Mouse (Mus musculus) neural tube, embryonic 15.5 days (tissue): Measurements from ENCODE around the gene Commd2. TPM values are rescaled to one million over a fixed set of nuclear protein-coding genes. Genes with fewer than 3 reads are reported as not detected.

ENCODE experiments used
- ATAC-seq: fragments of 200-750 bp; cut with Nextera tagmentation; 2 replicates; pipeline ENCODE4 v1.8.0; 2017; ENCODE audit warnings: mild to moderate bottlenecking, moderate TSS enrichment, moderate library complexity; ENCODE audit not compliant: low FRiP score
- H3K27ac ChIP-seq: fragments of 300-500 bp; sonication (generic); replicated peaks from 2 replicates; pipeline ENCODE4 v1.5.1; 2015; ENCODE audit warnings: mild to moderate bottlenecking, inconsistent platforms
- H3K27me3 ChIP-seq: fragments of 300-500 bp; sonication (generic); replicated peaks from 2 replicates; pipeline ENCODE4 v1.6.1; 2015; ENCODE audit warnings: inconsistent platforms
- H3K36me3 ChIP-seq: fragments of 300-500 bp; sonication (generic); 2 replicates; pipeline ENCODE4 v1.6.1; 2015; ENCODE audit warnings: inconsistent platforms
- H3K4me1 ChIP-seq: fragments of 300-500 bp; sonication (generic); 2 replicates; pipeline ENCODE4 v1.6.1; 2015; ENCODE audit warnings: inconsistent platforms
- H3K4me2 ChIP-seq: fragments of 300-500 bp; sonication (generic); 2 replicates; pipeline ENCODE4 v1.6.1; 2015; ENCODE audit warnings: inconsistent platforms, mild to moderate bottlenecking, moderate library complexity
- H3K4me3 ChIP-seq: fragments of 300-500 bp; sonication (generic); replicated peaks from 2 replicates; pipeline ENCODE4 v1.5.1; 2015; ENCODE audit warnings: mild to moderate bottlenecking, inconsistent platforms
- H3K9ac ChIP-seq: fragments of 300-500 bp; sonication (generic); replicated peaks from 2 replicates; pipeline ENCODE4 v1.6.1; 2015; ENCODE audit warnings: mild to moderate bottlenecking, inconsistent platforms
- H3K9me3 ChIP-seq: fragments of 300-500 bp; sonication (generic); replicated peaks from 2 replicates; pipeline ENCODE4 v1.6.1; 2016; ENCODE audit warnings: inconsistent platforms
- WGBS: fragments of 180-500 bp; shearing (Covaris S2); methylation state at CpG from one replicate; pipeline ENCODE4 v1.1.7; 2015; ENCODE audit warnings: mixed read lengths; 5-methylcytosine and 5-hydroxymethylcytosine counted together
- microRNA-seq: library from miRNA; unstranded; fragments of <30 nt; microRNA quantifications from one replicate; pipeline ENCODE4, GENCODE M21; 2017
- polyA plus RNA-seq: library from polyadenylated mRNA; unstranded; fragments of >200 nt; fragmentation: Nextera tagmentation; extraction: Ambion mirVana; gene quantifications from 2 replicates; pipeline ENCODE4 v1.2.1, GENCODE M21; 2015

Gene Commd2
- polyA plus RNA-seq, 1 experiment from 2014 or later, result 64.6 TPM

DNA sequence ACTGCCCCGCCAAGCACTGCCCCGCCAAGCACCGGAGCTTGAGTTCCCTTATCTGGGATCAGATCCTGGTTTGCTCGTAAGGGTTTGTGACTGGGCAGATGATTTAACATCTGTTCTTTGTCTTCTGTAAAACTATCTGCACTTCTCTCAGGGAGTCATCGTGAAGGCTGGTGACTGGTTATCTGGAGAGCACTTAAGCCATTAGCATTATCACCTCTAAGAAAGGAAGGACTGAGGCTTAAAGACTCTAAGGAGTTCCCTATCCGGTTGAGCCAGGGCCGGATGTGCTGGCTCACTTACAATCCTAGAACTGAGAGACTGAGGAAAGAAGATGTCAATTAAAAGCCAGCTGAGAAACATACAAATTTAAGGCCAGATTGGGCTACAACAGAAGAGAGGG is 39.7 kb downstream of the Commd2 start:
- no peak overlapping the region for H3K4me3 ChIP-seq
- ATAC-seq, result no peak
- H3K27me3 ChIP-seq, result no peaks in the 10 kb centered on the region
- H3K4me1 ChIP-seq, result no peaks in the 10 kb centered on the region
- H3K9me3 ChIP-seq, result no peaks in the 10 kb centered on the region
- H3K27ac ChIP-seq, result no peak overlapping the region
- 77% methylated on average over 7 of the region's 7 CpGs for WGBS
- H3K4me2 ChIP-seq, result no peak overlapping the region
- H3K36me3 ChIP-seq, result no peaks in the 10 kb centered on the region
- no peak overlapping the region for H3K9ac ChIP-seq

GRCm38 (mm10) chr3:57604618-57605015 is 46.9 kb downstream of the Commd2 start:
- Histone ChIP-seq H3K4me3 (no peak overlapping the region), H3K4me2 (no peak overlapping the region), H3K36me3 (no peaks in the 10 kb centered on the region), H3K4me1 (no peaks in the 10 kb centered on the region), H3K9me3 (no peaks in the 10 kb centered on the region), H3K27me3 (no peaks in the 10 kb centered on the region), H3K9ac (no peak overlapping the region), H3K27ac (no peak overlapping the region)
- no peak for ATAC-seq
- WGBS, result 47% methylated on average over 1 of the region's 1 CpGs

DNA sequence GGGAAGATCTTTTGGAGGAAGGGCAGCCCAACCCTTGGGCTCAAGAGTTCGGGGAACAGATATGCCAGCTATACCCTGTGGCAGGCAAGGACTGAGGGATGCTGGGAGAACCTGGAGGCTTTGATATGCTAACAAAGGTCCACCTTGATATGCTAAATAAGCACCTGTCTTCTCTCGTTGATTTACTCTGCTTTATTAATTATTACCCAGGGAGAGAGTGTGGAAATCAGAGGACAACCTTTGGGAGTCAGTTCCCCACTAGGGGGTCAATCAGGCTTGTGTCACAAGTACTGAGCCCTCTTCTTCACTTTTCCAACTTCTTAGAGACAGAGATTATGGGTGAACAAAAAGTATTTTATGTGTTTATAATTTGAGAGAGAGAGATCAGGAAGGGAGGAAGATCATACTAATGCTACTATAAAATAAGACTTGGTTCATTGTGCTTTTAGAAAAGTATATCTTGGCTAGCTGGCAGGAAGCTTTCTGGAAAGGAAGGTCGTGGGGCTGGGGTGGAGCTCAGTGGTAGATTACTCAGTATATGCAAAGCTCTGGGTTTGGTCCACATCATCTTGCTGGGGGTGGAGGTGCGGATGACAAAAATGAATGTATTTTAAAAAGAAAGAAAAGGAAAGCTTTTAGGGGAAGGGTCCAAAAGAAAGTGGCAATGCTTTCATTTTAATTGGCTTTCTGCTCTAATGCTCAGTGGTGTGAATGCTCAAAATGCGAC is 47.5 kb downstream of the Commd2 start:
- no peak for ATAC-seq
- no peak overlapping the region for H3K9ac ChIP-seq
- H3K9me3 ChIP-seq, result no peaks in the 10 kb centered on the region
- H3K27ac ChIP-seq, result no peak overlapping the region
- 71% methylated on average over 5 of the region's 5 CpGs for WGBS
- H3K27me3 ChIP-seq, result no peaks in the 10 kb centered on the region
- no peaks in the 10 kb centered on the region for H3K4me1 ChIP-seq
- no peaks in the 10 kb centered on the region for H3K36me3 ChIP-seq
- H3K4me3 ChIP-seq, result no peak overlapping the region
- H3K4me2 ChIP-seq, result no peak overlapping the region

DNA sequence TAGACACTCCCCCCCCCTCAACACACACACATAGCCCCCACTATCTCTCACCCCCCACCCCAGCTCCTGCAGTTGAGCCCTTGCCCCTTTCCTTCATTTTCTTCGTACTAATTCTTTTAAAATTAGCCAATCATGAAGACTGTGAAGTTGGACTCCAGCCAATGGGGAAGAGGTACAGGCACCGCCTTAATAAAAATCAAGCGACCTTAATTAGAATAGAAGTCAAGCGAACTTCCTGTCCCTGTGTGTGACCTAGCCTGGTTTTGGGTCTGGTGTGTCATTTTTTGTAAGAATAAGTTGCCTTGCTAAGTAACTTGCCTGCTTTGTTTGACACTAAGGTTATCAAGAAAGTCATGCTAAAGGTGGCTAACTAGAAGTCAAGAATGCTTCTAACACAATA is 48.9 kb downstream of the Commd2 start:
- H3K4me2 ChIP-seq, result no peak overlapping the region
- no peak for ATAC-seq
- WGBS, result 83% methylated on average over 4 of the region's 4 CpGs

GRCm38 (mm10) chr3:57596566-57596965 is 54.9 kb downstream of the Commd2 start:
- Histone ChIP-seq H3K36me3 (no peaks in the 10 kb centered on the region), H3K9ac (no peak overlapping the region), H3K4me3 (no peak overlapping the region), H3K4me2 (no peak overlapping the region), H3K27ac (no peak overlapping the region), H3K27me3 (no peaks in the 10 kb centered on the region), H3K9me3 (no peaks in the 10 kb centered on the region), H3K4me1 (no peaks in the 10 kb centered on the region)
- 84% methylated on average over 7 of the region's 7 CpGs for WGBS
- no peak for ATAC-seq

More for the DNA sequence above, 48.9 kb downstream of the Commd2 start:
- no peak overlapping the region for H3K27ac ChIP-seq
- H3K4me3 ChIP-seq, result no peak overlapping the region
- no peaks in the 10 kb centered on the region for H3K9me3 ChIP-seq
- H3K27me3 ChIP-seq, result no peaks in the 10 kb centered on the region
- H3K9ac ChIP-seq, result no peak overlapping the region
- no peaks in the 10 kb centered on the region for H3K36me3 ChIP-seq
- H3K4me1 ChIP-seq, result no peaks in the 10 kb centered on the region

DNA sequence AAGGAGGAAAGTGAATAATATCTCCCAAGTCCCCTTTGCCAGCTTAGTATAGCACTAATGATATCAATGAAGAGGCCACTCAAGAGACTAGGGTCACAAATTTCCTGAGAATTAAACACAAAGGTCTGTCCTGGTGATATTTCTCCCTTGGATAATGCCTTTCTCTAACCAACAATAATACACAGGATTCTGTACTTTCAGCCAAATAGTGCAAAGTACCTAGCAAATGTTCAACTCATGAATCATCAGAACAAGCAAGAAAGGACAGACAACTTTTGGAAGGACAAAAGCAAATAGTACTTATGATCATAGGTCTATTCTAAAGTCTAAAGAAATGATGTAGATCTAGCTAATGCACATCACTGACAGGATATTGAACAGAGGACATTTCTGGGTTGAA is 56.0 kb downstream of the Commd2 start:
- no peaks in the 10 kb centered on the region for H3K9me3 ChIP-seq
- no peak overlapping the region for H3K4me2 ChIP-seq
- no peak overlapping the region for H3K27ac ChIP-seq
- no peaks in the 10 kb centered on the region for H3K4me1 ChIP-seq
- H3K27me3 ChIP-seq, result no peaks in the 10 kb centered on the region
- no peak overlapping the region for H3K9ac ChIP-seq
- ATAC-seq, result no peak
- no peak overlapping the region for H3K4me3 ChIP-seq
- no peaks in the 10 kb centered on the region for H3K36me3 ChIP-seq

Small RNA genes lying within 50 kb of the gene (microRNA-seq; reads per million reads assigned to microRNA genes)
- not detected for gene Mir6377

Other genes starting within 250 kb of the Commd2 start
- 0.52 and 1.8 TPM in 2 replicates for gene Tm4sf4, start 226.4 kb downstream of the Commd2 start, polyA plus RNA-seq
- gene Wwtr1, start 75.8 kb downstream of the Commd2 start, polyA plus RNA-seq, result 8.1 and 10.7 TPM in 2 replicates
- 0.13 and 0.17 TPM in 2 replicates for gene Ankub1, start 41.1 kb upstream of the Commd2 start, polyA plus RNA-seq
- gene Rnf13, start 84.3 kb upstream of the Commd2 start, polyA plus RNA-seq, result 87.3 and 91.4 TPM in 2 replicates
- gene Pfn2, start 196.4 kb upstream of the Commd2 start, polyA plus RNA-seq, result 636 and 740 TPM in 2 replicates